Mouse (Mus musculus): Measurements from ENCODE around the gene Gm8108. TPM values are rescaled to one million over a fixed set of nuclear protein-coding genes. Genes with fewer than 3 reads are reported as not detected.
"Not testable (repeated sequence)": the region's sequence is repeated elsewhere in the genome, so short reads cannot be mapped to it uniquely, and the experiment has no call there.

The Gm8108 gene
- 0.05 and 0.07 TPM in 2 replicates for polyA plus RNA-seq (2012; rRNA removed)

DNA sequence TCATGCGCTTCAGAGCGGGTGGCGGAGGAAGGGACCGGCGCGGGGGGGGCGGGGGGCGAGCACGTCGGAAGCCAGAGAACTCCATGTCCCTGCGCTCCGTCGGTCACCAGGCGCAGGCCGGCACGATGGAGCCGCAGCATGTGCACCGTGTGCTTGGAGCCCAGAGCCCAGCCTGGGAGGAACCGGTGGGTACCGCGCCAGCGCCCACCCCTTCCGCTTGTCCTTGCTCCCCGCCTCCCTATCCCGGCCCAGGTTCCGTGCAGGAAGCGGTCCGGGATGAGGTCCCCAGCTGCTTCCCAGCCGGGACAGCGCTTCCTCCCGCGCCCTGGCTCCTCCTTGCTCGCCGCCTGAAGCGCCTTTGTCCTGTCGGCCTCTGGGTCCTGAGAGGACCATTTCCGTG is at the start of gene Gm8108:
TSS of gene Gm8108 (plus strand) at position 101 of the 400 bp plus-strand sequence.
- 8% methylated on average over 16 of the region's 37 CpGs for WGBS
- not testable (repeated sequence) for DNase-seq (ENCODE audit: low read depth, low spot score)

DNA sequence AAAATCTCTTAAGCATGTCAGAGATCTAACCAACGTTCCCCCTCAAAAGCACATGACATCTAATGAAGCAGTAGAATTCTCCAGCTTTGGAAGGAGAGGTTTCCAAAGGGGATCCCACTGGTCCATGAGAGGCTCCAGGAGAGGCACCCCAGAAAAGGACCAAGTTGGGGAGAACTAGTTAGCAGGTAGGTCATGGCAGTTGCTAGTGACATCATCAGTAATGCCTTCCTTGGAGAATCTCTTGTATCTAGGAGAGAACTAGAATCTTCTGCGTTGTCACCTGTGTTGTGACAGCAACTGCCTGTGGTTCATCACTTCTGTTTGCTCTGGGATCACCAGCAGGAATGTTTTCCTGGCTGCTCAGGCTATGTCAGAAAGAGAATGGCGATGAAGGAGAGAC is 26.5 kb upstream of the Gm8108 start, which contains the start of gene Gm3115:
TSS of gene Gm3115 (plus strand) at position 301 of the 400 bp plus-strand sequence.
- not testable (repeated sequence) for DNase-seq (ENCODE audit: low read depth, low spot score)
- WGBS, result 50% methylated on average over 3 of the region's 3 CpGs

DNA sequence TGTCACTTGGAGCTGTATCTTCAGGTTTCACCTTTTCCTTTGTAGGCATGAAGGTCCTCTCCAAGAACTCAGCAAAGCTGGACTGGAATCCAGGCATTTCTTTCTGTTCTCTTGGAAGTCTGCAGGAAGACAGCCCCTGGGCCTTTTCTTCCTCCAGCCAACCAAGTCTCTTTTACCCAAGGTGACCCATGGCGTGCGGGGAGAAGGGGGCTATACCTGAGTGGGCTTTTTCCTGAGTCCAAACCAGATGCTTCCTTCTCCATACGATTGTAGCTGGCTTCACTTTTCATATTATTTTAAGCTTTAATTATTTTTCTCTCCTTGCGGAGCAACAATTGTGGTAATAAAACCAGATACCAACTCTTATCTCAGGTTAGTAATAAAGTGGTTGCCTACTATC is 31.3 kb downstream of the Gm8108 start:
- WGBS, result 80% methylated on average over 4 of the region's 4 CpGs
- DNase-seq (ENCODE audit: low read depth, low spot score), result not testable (repeated sequence)

DNA sequence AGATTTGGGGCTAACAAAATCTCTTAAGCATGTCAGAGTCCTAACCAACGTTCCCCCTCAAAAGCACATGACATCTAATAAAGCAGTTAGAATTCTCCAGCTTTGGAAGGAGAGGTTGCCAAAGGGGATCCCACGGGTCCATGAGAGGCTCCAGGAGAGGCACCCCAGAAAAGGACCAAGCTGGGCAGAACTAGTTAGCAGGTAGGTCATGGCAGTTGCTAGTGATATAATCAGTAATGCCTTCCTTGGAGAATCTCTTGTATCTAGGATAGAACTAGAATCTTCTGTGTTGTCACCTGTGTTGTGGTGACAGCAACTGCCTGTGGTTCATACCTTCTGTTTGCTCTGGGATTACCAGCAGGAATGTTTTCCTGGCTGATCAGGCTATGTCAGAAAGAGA is 54.4 kb downstream of the Gm8108 start, which contains the start of gene Gm3127:
TSS of gene Gm3127 (plus strand) at position 301 of the 400 bp plus-strand sequence.
- DNase-seq (ENCODE audit: low read depth, low spot score), result not testable (repeated sequence)
- WGBS, result 71% methylated on average over 1 of the region's 2 CpGs

DNA sequence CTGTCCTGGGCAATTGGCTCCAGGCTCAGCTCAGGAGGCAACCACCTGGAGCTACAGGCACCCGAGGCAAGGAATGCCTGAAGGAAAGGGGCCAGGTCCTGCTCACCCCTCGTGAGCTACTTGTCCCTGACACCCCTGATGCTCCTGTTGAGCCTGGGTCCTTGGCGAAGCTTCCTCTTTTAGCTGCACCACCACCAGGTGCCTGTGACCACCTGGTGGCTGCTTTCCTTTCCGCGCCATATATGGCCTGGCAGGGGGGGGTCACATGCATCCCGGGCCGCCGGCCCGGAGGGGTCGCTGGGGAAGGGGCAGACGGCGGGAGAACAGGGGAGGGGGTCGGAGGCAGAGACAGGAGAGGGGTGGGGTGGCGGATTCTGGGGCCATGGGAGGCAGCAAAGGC is 71.7 kb downstream of the Gm8108 start:
- not testable (repeated sequence) for DNase-seq (ENCODE audit: low read depth, low spot score)
- WGBS, result 12% methylated on average over 13 of the region's 14 CpGs

Other genes with a start within 250 kb of the Gm8108 start
- gene Gm2916, start 226.4 kb upstream of the Gm8108 start, polyA plus RNA-seq (2012; rRNA removed), result not detected in 2 replicates
- not detected in 2 replicates for gene Gm3029, start 178.8 kb upstream of the Gm8108 start, polyA plus RNA-seq (2012; rRNA removed)
- not detected in 2 replicates for gene Gm3095, start 147.0 kb upstream of the Gm8108 start, polyA plus RNA-seq (2012; rRNA removed)
- gene Gm3099, start 112.1 kb upstream of the Gm8108 start, polyA plus RNA-seq (2012; rRNA removed), result not detected in 2 replicates
- gene Gm5796, start 86.6 kb upstream of the Gm8108 start, polyA plus RNA-seq (2012; rRNA removed), result 0.15 TPM in 1 of 2 replicates, not detected in the other
- gene Gm3115, start 26.4 kb upstream of the Gm8108 start, polyA plus RNA-seq (2012; rRNA removed), result not detected in 2 replicates
- not detected in 2 replicates for gene Gm3127, start 54.5 kb downstream of the Gm8108 start, polyA plus RNA-seq (2012; rRNA removed)
- 0.16 TPM in 1 of 2 replicates, not detected in the other for gene Gm2974, start 72.0 kb downstream of the Gm8108 start, polyA plus RNA-seq (2012; rRNA removed)
- not detected in 2 replicates for gene Gm3138, start 139.1 kb downstream of the Gm8108 start, polyA plus RNA-seq (2012; rRNA removed)
- gene Gm3149, start 206.8 kb downstream of the Gm8108 start, polyA plus RNA-seq (2012; rRNA removed), result not detected in 2 replicates
- gene 2610042L04Rik, start 224.2 kb downstream of the Gm8108 start, polyA plus RNA-seq (2012; rRNA removed), result 0.11 TPM in 1 of 2 replicates, not detected in the other